Mouse (Mus musculus) T-helper 2 cell (primary cell): ENCODE measurements around the gene Tmem63a.

Experiments used
- in situ Hi-C: fragments of 300-600 bp; cut with MboI, MseI; formaldehyde crosslinking; loops from one replicate; pipeline ENCODE4 v1.15.1; 2025; ENCODE audit warnings: high pct_unique_total_duplicates

Gene Tmem63a

GRCm38 (mm10) chr1:180956973-180957381 lies 14.8 kb downstream of the Tmem63a start:
- in situ Hi-C loops = no loop called here

GRCm38 (mm10) chr1:180957989-180958388 lies 15.8 kb downstream of the Tmem63a start:
- in situ Hi-C loops = no loop called here

- in situ Hi-C loops = no loop called here
Measured at GRCm38 (mm10) chr1:180958797-180959196, 16.7 kb downstream of the Tmem63a start.

GRCm38 (mm10) chr1:180965786-180966185 lies 23.6 kb downstream of the Tmem63a start:
- in situ Hi-C loops = no loop called here

GRCm38 (mm10) chr1:180966542-180966941 lies 24.4 kb downstream of the Tmem63a start:
- in situ Hi-C loops = no loop called here

GRCm38 (mm10) chr1:180967261-180967660 lies 25.1 kb downstream of the Tmem63a start:
- in situ Hi-C loops = no loop called here

GRCm38 (mm10) chr1:180972941-180973340 lies 30.8 kb downstream of the Tmem63a start:
- in situ Hi-C loops = no loop called here

- in situ Hi-C loops = no loop called here
Measured at GRCm38 (mm10) chr1:180974126-180974746, 32.1 kb downstream of the Tmem63a start.

GRCm38 (mm10) chr1:180976110-180976679 lies 34.1 kb downstream of the Tmem63a start:
- in situ Hi-C loops = loop anchor here (5.0 kb wide), 1 partner anchor 74 kb away; the partner anchor contains the start of gene Pycr2

GRCm38 (mm10) chr1:180979484-180980251 lies 37.5 kb downstream of the Tmem63a start:
- in situ Hi-C loops = loop anchor here (5.0 to 10.0 kb wide), 2 partner anchors 55 to 77 kb away; partner anchors contain the start of gene Pycr2

- in situ Hi-C loops = loop anchor here (10.0 kb wide), 1 partner anchor 54 kb away; no protein-coding TSS in a partner anchor
Measured at GRCm38 (mm10) chr1:180980464-180980863, 38.3 kb downstream of the Tmem63a start.

- in situ Hi-C loops = loop anchor here (10.0 kb wide), 1 partner anchor 53 kb away; no protein-coding TSS in a partner anchor
Measured at GRCm38 (mm10) chr1:180981298-180982046, 39.3 kb downstream of the Tmem63a start.

- in situ Hi-C loops = loop anchor here (10.0 kb wide), 1 partner anchor 48 kb away; no protein-coding TSS in a partner anchor
Measured at GRCm38 (mm10) chr1:180986701-180987100, 44.6 kb downstream of the Tmem63a start.

GRCm38 (mm10) chr1:180987759-180988158 lies 45.6 kb downstream of the Tmem63a start:
- in situ Hi-C loops = loop anchor here (10.0 kb wide), 1 partner anchor 47 kb away; no protein-coding TSS in a partner anchor

- in situ Hi-C loops = no loop called here
Measured at GRCm38 (mm10) chr1:180990671-180991070, 48.5 kb downstream of the Tmem63a start.

- in situ Hi-C loops = no loop called here
Measured at GRCm38 (mm10) chr1:180992142-180992541, 50.0 kb downstream of the Tmem63a start.

- in situ Hi-C loops = no loop called here
Measured at GRCm38 (mm10) chr1:181000501-181001092, 58.5 kb downstream of the Tmem63a start.

GRCm38 (mm10) chr1:181001217-181001616 lies 59.1 kb downstream of the Tmem63a start:
- in situ Hi-C loops = no loop called here

GRCm38 (mm10) chr1:181001621-181002020 lies 59.5 kb downstream of the Tmem63a start:
- in situ Hi-C loops = no loop called here

GRCm38 (mm10) chr1:181003790-181004189 lies 61.6 kb downstream of the Tmem63a start:
- in situ Hi-C loops = no loop called here

- in situ Hi-C loops = no loop called here
Measured at GRCm38 (mm10) chr1:181005331-181005730, 63.2 kb downstream of the Tmem63a start.
